Mouse (Mus musculus) adipocyte (in vitro differentiated cells): ENCODE data around the gene Swap70.
A peak's percentile ranks its signal among the peaks of the same experiment; 100 is the strongest.

Experiments used
- DNase-seq: peaks from one replicate; pipeline ENCODE4 v3.0.0-alpha.2; 2016; ENCODE audit warnings: low spot score

Gene Swap70

DNA sequence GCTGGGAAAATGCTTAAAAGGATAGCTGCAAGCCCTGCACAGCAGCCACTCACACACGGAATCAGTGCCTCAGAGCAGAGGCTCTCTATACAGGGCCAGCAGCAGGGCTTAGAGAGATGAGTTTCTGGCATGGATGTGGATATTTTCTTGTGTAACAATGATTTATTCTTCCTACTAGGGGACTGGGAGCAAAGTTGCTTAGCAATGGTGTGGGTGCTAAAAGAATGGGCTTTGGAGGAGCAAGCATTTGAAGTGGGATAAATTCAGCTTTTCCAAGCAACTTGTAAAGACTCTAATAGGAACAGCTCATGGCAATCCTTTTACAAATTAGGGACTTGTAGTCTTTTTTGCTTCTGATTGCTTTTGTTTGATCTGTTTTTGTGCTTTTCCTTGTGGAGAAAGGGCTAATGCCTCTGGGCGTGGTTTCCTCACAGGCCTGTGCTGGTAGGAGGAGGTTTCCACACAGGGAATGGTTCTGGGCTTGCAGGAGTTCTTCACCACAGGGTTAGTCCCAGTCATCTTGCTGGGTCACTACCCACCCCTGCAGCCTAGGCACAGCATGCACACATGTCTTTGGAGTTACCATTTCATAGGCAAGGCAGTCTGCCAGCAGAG, 16.4 kb downstream of the Swap70 start:
- peak; percentile 62 for DNase-seq

DNA sequence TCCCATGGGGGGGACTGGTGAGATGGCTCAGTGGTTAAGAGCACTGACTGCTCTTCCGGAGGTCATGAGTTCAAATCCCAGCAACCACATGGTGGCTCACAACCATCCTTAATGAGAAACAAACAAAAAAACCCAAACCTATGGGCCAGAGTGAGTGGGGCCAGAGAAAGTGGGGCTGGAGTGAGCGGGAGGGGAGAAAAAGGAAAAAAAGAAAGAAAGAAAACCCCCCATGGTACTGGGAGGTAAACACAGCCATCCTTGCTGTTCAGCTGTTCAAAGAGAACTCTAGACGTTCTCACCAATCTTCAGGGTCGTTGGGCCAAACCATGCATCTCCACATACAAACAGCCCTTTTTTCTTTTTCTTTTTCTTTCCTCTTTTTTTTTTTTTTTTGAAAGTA, 18.1 kb downstream of the Swap70 start:
- DNase-seq, result no peak

- no peak for DNase-seq
Observed at GRCm38 (mm10) chr7:110241472-110242289, 20.2 kb downstream of the Swap70 start.

GRCm38 (mm10) chr7:110242290-110242581, 20.7 kb downstream of the Swap70 start:
- no peak for DNase-seq

- DNase-seq, result no peak
Observed at GRCm38 (mm10) chr7:110245128-110245527, 23.6 kb downstream of the Swap70 start.

DNA sequence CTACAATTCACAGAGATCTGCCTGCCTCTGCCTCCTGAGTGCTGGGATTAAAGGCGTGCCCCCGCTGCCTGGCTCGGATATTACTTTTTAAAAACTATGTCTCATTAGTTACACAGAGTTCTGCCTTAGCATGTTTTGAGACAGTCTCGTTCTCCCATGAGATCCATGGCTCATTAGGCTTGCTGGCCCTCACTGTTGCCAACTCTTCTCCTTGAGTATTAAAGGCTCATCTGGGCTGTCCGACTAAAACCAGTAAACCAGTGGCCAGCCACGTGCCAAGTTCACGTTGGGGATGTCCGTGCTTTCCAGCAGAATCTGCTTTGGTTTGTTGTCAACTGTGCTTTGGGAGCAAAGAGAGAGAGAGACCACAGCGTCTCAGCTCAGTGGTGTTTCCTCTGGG, 25.0 kb downstream of the Swap70 start:
- peak; percentile 21 for DNase-seq

GRCm38 (mm10) chr7:110247801-110248200, 26.3 kb downstream of the Swap70 start:
- DNase-seq, result no peak

DNA sequence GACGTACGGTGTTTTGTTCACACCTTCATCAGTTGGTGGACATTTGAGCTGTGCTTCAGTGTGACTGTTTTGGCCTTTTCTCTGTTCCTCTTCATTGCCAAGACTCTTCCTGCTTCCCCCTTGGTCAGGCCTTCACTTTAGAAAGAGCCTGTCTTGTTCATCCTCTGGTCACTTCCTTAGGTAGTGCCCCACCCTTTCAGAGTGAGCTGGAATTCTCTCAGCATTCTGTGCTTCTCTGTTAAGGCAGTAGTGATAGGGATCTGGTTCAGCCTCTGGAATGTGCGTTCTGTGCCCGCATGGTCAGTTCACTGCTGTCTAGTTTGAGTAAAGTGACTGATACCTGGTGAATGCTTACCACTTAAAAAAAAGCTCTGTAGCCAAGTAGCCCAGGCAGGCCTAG, 27.2 kb downstream of the Swap70 start:
- DNase-seq, result no peak

GRCm38 (mm10) chr7:110253861-110254260, 32.4 kb downstream of the Swap70 start:
- DNase-seq, result no peak

GRCm38 (mm10) chr7:110254395-110254794, 32.9 kb downstream of the Swap70 start:
- DNase-seq, result no peak

GRCm38 (mm10) chr7:110257059-110257458, 35.5 kb downstream of the Swap70 start:
- no peak for DNase-seq

DNA sequence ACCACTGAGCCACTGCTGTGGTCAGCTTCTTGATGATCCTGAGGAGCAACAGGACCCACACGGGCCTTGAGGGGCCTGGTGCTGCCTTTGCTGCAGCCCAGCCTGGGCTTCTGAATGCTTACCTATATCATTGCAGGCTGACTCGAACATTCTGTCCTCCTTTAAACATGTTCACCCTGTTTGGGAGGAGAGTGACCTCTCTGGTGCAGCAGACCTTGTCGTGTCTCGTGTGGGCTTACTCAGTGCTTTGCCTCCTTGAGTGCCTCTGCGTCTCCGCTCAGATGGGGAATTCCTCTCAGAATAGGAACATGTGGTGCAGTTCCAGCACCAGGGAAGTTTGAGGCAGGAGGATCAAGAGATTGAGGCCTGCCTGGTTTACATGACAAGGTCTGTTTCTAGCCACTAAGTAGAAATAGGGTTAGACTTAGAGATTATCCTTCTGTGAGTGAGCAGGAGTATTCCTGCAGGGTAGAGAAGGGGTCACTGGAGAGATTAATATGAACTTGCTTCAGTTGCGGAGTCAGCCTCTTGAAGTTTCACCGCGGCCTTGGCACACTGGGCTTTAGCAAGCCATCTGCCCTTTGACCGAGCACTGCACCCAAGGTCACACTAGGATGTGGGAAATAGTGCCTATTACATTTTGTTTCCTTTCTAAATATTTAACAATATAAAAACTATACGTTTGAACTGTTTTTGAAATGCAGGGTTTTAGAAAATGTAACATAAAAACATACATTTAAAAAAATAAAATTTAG, 36.9 kb downstream of the Swap70 start:
- DNase-seq, result no peak

GRCm38 (mm10) chr7:110259966-110260711, 38.6 kb downstream of the Swap70 start:
- peak; percentile 75 for DNase-seq

- no peak for DNase-seq
Observed at GRCm38 (mm10) chr7:110261807-110262206, 40.3 kb downstream of the Swap70 start.

- DNase-seq, result no peak
Observed at GRCm38 (mm10) chr7:110262661-110263060, 41.1 kb downstream of the Swap70 start.

- no peak for DNase-seq
Observed at GRCm38 (mm10) chr7:110263474-110263873, 42.0 kb downstream of the Swap70 start.

DNA sequence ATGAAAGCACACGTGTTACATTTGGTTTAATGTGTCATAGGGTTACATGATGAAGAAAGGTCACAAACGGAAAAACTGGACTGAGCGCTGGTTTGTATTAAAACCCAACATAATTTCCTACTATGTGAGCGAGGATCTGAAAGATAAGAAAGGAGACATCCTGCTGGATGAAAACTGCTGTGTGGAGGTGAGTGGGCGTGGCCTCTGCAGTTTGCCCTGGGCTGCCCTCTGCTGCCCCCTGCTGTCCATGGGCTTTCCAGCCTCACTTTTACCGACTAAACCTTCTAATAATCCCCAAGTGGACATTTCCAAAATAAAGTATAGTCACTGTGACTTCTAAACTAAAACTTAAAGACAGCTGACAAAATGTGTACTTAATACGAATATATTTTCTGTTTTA, 44.3 kb downstream of the Swap70 start:
- DNase-seq, result peak; percentile 80

- DNase-seq, result no peak
Observed at GRCm38 (mm10) chr7:110267014-110267413, 45.5 kb downstream of the Swap70 start.

DNA sequence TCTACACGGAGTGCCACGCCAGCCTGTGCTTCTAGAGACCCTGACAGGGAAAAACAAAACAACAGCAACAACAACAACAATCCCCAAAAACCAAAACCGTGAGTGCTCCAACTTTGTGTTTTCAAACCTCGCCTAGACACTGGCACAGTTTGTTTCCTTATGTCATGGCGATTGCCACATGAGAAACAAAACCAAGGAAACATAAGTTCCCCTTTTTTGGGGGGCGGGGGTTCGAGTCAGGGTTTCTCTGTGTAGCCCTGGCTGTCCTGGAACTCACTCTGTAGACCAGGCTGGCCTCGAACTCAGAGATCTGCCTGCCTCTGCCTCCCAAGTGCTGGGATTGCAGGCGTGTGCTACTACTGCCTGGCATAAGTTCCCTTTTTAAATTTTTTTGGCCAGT, 46.5 kb downstream of the Swap70 start:
- DNase-seq, result no peak

- DNase-seq, result no peak
Observed at GRCm38 (mm10) chr7:110268511-110268910, 47.0 kb downstream of the Swap70 start.

DNA sequence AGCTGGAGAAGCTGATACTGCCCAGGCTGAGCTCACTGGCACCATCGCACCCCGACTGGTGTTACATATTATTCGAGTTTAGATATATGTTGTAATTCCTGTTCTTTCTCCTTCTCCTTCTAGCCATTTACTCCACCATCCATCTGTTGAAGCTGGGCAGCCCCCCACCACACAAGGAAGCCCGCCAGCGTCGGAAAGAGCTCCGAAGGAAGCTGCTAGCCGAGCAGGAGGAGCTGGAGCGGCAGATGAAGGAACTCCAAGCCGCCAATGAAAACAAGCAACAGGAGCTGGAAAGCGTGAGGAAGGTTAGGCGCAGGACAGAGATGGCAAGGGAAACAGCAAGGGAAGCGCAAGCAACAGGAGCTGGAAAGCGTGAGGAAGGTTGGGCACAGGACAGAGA, 48.3 kb downstream of the Swap70 start:
- no peak for DNase-seq

- DNase-seq, result no peak
Observed at GRCm38 (mm10) chr7:110270455-110270854, 48.9 kb downstream of the Swap70 start.
